Mouse (Mus musculus) midbrain, embryonic 14.5 days (tissue): ENCODE data around the gene Ptgds. TPM values are rescaled to one million over a fixed set of nuclear protein-coding genes. Genes with fewer than 3 reads are reported as not detected.

Experiments used
- ATAC-seq: fragments of 200-750 bp; cut with Nextera tagmentation; 2 replicates; pipeline ENCODE4 v1.8.0; 2017; ENCODE audit warnings: moderate number of reproducible peaks, moderate library complexity; ENCODE audit not compliant: low FRiP score, low TSS enrichment
- DNase-seq: peaks from one replicate; pipeline ENCODE4 v3.0.0-alpha.2; 2015
- H3K27ac ChIP-seq: fragments of 300-500 bp; sonication (generic); replicated peaks from 2 replicates; pipeline ENCODE4 v1.5.1; 2014; ENCODE audit warnings: mild to moderate bottlenecking, low read depth, low read length, moderate library complexity
- H3K27me3 ChIP-seq: fragments of 300-500 bp; sonication (generic); 2 replicates; pipeline ENCODE4 v1.6.1; 2014; ENCODE audit warnings: low read length, control low read depth, mixed read lengths; ENCODE audit not compliant: control insufficient read depth, insufficient read depth
- H3K36me3 ChIP-seq: fragments of 300-500 bp; sonication (generic); 2 replicates; pipeline ENCODE4 v1.6.1; 2014; ENCODE audit warnings: low read length, control low read depth; ENCODE audit not compliant: control insufficient read depth, insufficient read depth
- H3K4me1 ChIP-seq: fragments of 300-500 bp; sonication (generic); 2 replicates; pipeline ENCODE4 v1.6.1; 2014; ENCODE audit warnings: mild to moderate bottlenecking, antibody characterized with exemption, low read length, control low read depth; ENCODE audit not compliant: control insufficient read depth, insufficient read depth
- H3K4me2 ChIP-seq: fragments of 300-500 bp; sonication (generic); 2 replicates; pipeline ENCODE4 v1.6.1; 2014; ENCODE audit warnings: mild to moderate bottlenecking, low read length, moderate library complexity
- H3K4me3 ChIP-seq: fragments of 300-500 bp; sonication (generic); replicated peaks from 2 replicates; pipeline ENCODE4 v1.5.1; 2014; ENCODE audit warnings: low read depth, low read length
- H3K9ac ChIP-seq: fragments of 300-500 bp; sonication (generic); replicated peaks from 2 replicates; pipeline ENCODE4 v1.6.1; 2014; ENCODE audit warnings: mild to moderate bottlenecking, low read length, moderate library complexity
- H3K9me3 ChIP-seq: fragments of 300-500 bp; sonication (generic); 2 replicates; pipeline ENCODE4 v1.6.1; 2016; ENCODE audit warnings: low read length, control low read depth, mixed read lengths; ENCODE audit not compliant: control insufficient read depth
- WGBS: fragments of 180-500 bp; shearing (Covaris S2); extraction: QIAGEN DNeasy Blood & Tissue Kit; methylation state at CpG from one replicate; pipeline ENCODE4 v1.1.7; 2014; 5-methylcytosine and 5-hydroxymethylcytosine counted together
- polyA plus RNA-seq: library from polyadenylated mRNA; unstranded; fragments of >200 nt; fragmentation: Nextera tagmentation; extraction: Ambion mirVana; gene quantifications from 2 replicates; pipeline ENCODE4 v1.2.1, GENCODE M21; 2014

The Ptgds gene
- polyA plus RNA-seq, 1 experiment from 2014 or later: 71.9 TPM

GRCm38 (mm10) chr2:25436286-25436820 lies 33.5 kb downstream of the Ptgds start:
- no peak overlapping the region for H3K27ac ChIP-seq
- no peak overlapping the region for H3K4me2 ChIP-seq
- no peak overlapping the region for H3K9ac ChIP-seq
- DNase-seq (no peak), ATAC-seq (no peak)
- peaks cover 77% of the 10 kb centered on the region for H3K36me3 ChIP-seq
- H3K4me1 ChIP-seq: peaks cover 4% of the 10 kb centered on the region
- no peaks in the 10 kb centered on the region for H3K27me3 ChIP-seq
- H3K9me3 ChIP-seq: no peaks in the 10 kb centered on the region
- WGBS: 95% methylated on average over 10 of the region's 10 CpGs
- H3K4me3 ChIP-seq: no peak overlapping the region

- no peak for ATAC-seq
- 89% methylated on average over 8 of the region's 8 CpGs for WGBS
- Histone ChIP-seq H3K36me3 (peaks cover 62% of the 10 kb centered on the region), H3K4me1 (peaks cover 24% of the 10 kb centered on the region), H3K9me3 (no peaks in the 10 kb centered on the region), H3K9ac (no peak overlapping the region), H3K4me2 (no peak overlapping the region), H3K27ac (no peak overlapping the region), H3K27me3 (no peaks in the 10 kb centered on the region), H3K4me3 (no peak overlapping the region)
- DNase-seq: no peak
Measured at GRCm38 (mm10) chr2:25434292-25434691, 35.6 kb downstream of the Ptgds start.

- Histone ChIP-seq H3K9ac (no peak overlapping the region), H3K4me1 (peaks cover 27% of the 10 kb centered on the region), H3K36me3 (peaks cover 50% of the 10 kb centered on the region), H3K27ac (no peak overlapping the region), H3K27me3 (no peaks in the 10 kb centered on the region), H3K4me2 (no peak overlapping the region), H3K9me3 (no peaks in the 10 kb centered on the region), H3K4me3 (no peak overlapping the region)
- 92% methylated on average over 17 of the region's 17 CpGs for WGBS
- DNase-seq: no peak
- no peak for ATAC-seq
Measured at GRCm38 (mm10) chr2:25433101-25433500, 36.7 kb downstream of the Ptgds start.

- H3K27me3 ChIP-seq: no peaks in the 10 kb centered on the region
- 72% methylated on average over 11 of the region's 11 CpGs for whole genome bisulfite sequencing
- H3K4me3 ChIP-seq: no peak overlapping the region
- ATAC-seq (no peak), DNase-seq (no peak)
- peaks cover 27% of the 10 kb centered on the region for H3K4me1 ChIP-seq
- H3K9ac ChIP-seq: no peak overlapping the region
- H3K27ac ChIP-seq: no peak overlapping the region
- no peak overlapping the region for H3K4me2 ChIP-seq
- H3K9me3 ChIP-seq: no peaks in the 10 kb centered on the region
- H3K36me3 ChIP-seq: peaks cover 44% of the 10 kb centered on the region
Measured at GRCm38 (mm10) chr2:25432326-25433098, 37.3 kb downstream of the Ptgds start.

GRCm38 (mm10) chr2:25431308-25431855 lies 38.5 kb downstream of the Ptgds start:
- no peaks in the 10 kb centered on the region for H3K9me3 ChIP-seq
- H3K9ac ChIP-seq: peak overlapping the region; percentile 26; the same call in 1 of the 2 replicates
- peaks cover 33% of the 10 kb centered on the region for H3K36me3 ChIP-seq
- ATAC-seq (no peak), DNase-seq (no peak)
- no peak overlapping the region for H3K4me3 ChIP-seq
- 0 out of 2 replicates have a peak overlapping the region, but pooled peaks have one; percentile 17 for H3K27ac ChIP-seq
- H3K4me1 ChIP-seq: peaks cover 27% of the 10 kb centered on the region
- H3K27me3 ChIP-seq: no peaks in the 10 kb centered on the region
- WGBS: 32% methylated on average over 6 of the region's 6 CpGs
- peak overlapping the region; percentile 64 for H3K4me2 ChIP-seq

- peaks cover 27% of the 10 kb centered on the region for H3K4me1 ChIP-seq
- DNase-seq (peak; percentile 60), ATAC-seq (no peak)
- 44% methylated on average over 17 of the region's 17 CpGs for WGBS
- 0 out of 2 replicates have a peak overlapping the region, but pooled peaks have one; percentile 5 for H3K4me3 ChIP-seq
- H3K36me3 ChIP-seq: peaks cover 25% of the 10 kb centered on the region
- H3K4me2 ChIP-seq: peak overlapping the region; percentile 64
- H3K9me3 ChIP-seq: no peaks in the 10 kb centered on the region
- no peaks in the 10 kb centered on the region; the same call in 1 of the 2 replicates for H3K27me3 ChIP-seq
- 0 out of 2 replicates have a peak overlapping the region, but pooled peaks have one; percentile 17 for H3K27ac ChIP-seq
- H3K9ac ChIP-seq: peak overlapping the region; percentile 26; the same call in 1 of the 2 replicates
Measured at GRCm38 (mm10) chr2:25430395-25431233, 39.2 kb downstream of the Ptgds start.

GRCm38 (mm10) chr2:25429435-25430180 lies 40.2 kb downstream of the Ptgds start:
- Histone ChIP-seq H3K27me3 (peaks cover 4% of the 10 kb centered on the region; the same call in 1 of the 2 replicates), H3K36me3 (peaks cover 16% of the 10 kb centered on the region), H3K4me2 (peak overlapping the region; percentile 64), H3K27ac (no peak overlapping the region; the same call in 1 of the 2 replicates), H3K4me1 (peaks cover 27% of the 10 kb centered on the region), H3K9ac (peak overlapping the region; percentile 82), H3K4me3 (peak overlapping the region; percentile 78), H3K9me3 (no peaks in the 10 kb centered on the region)
- WGBS: 68% methylated on average over 5 of the region's 5 CpGs
- no peak for ATAC-seq
- peak; percentile 26 for DNase-seq
